Mouse (Mus musculus) activated CD4-positive, CD25-positive, alpha-beta regulatory T cell, adult 9 weeks (primary cell): ENCODE data around the gene Npc1l1. TPM values are rescaled to one million over a fixed set of nuclear protein-coding genes. Genes with fewer than 3 reads are reported as not detected.

Experiments used
- polyA plus RNA-seq: library from polyadenylated mRNA; unstranded; fragments of 100-300 nt; shearing (Covaris generic); gene quantifications from one replicate; pipeline ENCODE4 v1.2.1, GENCODE M21; 2017

The Npc1l1 gene
- polyA plus RNA-seq, result not detected

DNA sequence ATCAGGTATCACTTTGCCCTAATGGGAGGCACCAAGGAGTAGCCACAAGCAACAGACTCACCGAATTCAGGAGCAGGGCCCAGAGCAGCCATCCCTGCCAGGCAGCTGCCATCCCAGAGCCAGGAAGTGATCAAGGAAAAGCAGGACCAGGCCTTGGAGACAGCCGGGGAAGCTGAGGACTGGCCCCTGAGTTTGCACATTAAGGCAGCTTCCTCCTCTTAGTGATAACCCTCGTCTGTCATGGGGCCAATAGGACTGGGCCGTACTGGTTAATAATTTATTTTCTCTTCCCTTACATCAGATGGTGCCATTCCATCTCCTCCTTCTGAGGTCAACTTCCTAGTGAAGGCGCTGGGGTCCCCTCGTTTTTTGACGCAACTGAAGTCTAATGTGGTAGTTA is at the start of gene Npc1l1:
Npc1l1 (minus strand) TSS at position 132 of the 400 bp plus-strand sequence.

GRCm38 (mm10) chr11:6274387-6275093 is 44.6 kb upstream of the Npc1l1 start, which contains the start of gene Tmed4:
Tmed4 (minus strand) TSS chr11:6274870.

GRCm38 (mm10) chr11:6267320-6268254 is 37.6 kb upstream of the Npc1l1 start, which contains the start of gene Ddx56:
Ddx56 (minus strand) TSS chr11:6267772.

GRCm38 (mm10) chr11:6200087-6200569 is 29.8 kb downstream of the Npc1l1 start, which contains the start of gene Nudcd3:
Nudcd3 (minus strand) TSS chr11:6200415.

DNA sequence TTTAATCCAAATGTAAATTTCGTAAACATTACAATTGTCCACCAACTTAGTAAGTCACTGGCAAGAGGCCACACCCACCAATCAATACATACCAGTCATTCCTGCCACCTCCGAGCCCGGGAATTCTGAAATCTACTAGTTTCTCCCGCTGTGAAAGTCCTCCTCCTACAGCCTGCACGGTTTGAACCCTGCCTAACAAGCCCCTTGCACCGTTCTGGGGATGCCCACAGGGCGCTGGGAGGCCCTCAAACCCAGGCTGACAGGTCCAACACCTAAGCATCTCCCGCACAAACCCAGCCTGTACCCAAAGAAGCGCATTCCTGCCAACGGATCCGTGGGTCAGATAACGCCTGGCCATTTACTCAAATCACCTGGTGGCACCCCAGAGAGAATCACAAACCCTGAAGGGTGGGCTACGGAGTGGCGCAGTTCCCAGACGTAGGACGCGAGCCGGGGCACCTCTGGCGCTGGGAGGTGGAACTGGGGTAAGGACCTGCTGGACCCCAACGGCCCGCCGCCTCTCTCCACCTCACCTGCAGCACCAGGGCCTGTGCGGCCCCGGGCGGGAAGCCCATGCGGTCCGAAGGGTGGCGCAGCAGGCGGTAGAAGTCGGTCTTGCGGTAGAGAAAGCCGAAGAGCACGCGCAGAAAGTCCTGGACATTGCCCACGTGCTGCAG is 30.4 kb downstream of the Npc1l1 start, which contains the start of gene A730071L15Rik:
A730071L15Rik (plus strand) TSS at position 620 of the 677 bp plus-strand sequence.

Other genes with a start within 250 kb of the Npc1l1 start
- gene Camk2b, start 163.8 kb downstream of the Npc1l1 start, polyA plus RNA-seq, result 20.6 TPM
- gene A730071L15Rik, start 30.1 kb downstream of the Npc1l1 start, polyA plus RNA-seq, result not detected
- gene Nudcd3, start 29.7 kb downstream of the Npc1l1 start, polyA plus RNA-seq, result 51.3 TPM
- 75.1 TPM for gene Ddx56, start 37.6 kb upstream of the Npc1l1 start, polyA plus RNA-seq
- gene Tmed4, start 44.7 kb upstream of the Npc1l1 start, polyA plus RNA-seq, result 64.2 TPM
- 205 TPM for gene Ogdh, start 61.5 kb upstream of the Npc1l1 start, polyA plus RNA-seq
- 25.8 TPM for gene Zmiz2, start 158.9 kb upstream of the Npc1l1 start, polyA plus RNA-seq
- 4,542 TPM for gene Ppia, start 185.3 kb upstream of the Npc1l1 start, polyA plus RNA-seq
- gene H2afv, start 214.3 kb upstream of the Npc1l1 start, polyA plus RNA-seq, result 152 TPM
- gene Purb, start 245.8 kb upstream of the Npc1l1 start, polyA plus RNA-seq, result 7.0 TPM